Mouse (Mus musculus) heart, adult 8-10 months (tissue): ENCODE results near the gene Osbpl10. TPM values are rescaled to one million over a fixed set of nuclear protein-coding genes. Genes with fewer than 3 reads are reported as not detected.

ENCODE experiments used
- DNase-seq: peaks from one replicate; pipeline ENCODE4 v3.0.0; 2022; ENCODE audit warnings: low spot score
- total RNA-seq, 4 experiments: library from RNA; stranded (reverse); gene quantifications; 2 replicates each; pipeline ENCODE4 v1.2.4; 2022

Gene Osbpl10
- total RNA-seq, 4 experiments from 2014 or later = 2.5 to 4.9 (median 3.3) TPM

DNA sequence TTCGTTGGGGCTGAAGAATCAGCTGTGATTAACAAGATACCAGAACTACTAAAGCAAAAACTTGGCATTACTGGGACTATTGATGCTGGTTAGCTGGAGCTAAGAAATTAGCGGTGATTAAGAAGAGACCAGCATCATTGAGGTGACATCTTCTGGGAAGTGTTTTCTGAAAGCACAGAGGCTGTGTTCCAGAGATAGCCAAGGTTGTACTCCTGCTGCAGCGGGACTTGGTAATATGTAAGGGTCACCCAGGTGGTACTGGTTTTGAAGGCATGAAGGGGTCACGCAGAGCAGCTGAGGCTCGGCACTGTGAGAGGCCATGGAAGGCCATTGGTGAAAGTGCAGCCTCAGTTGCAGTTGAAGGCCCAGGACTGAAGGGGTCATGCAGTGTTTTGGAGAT is 294.1 kb downstream of the Osbpl10 start:
- peak; percentile 30 for DNase-seq

DNA sequence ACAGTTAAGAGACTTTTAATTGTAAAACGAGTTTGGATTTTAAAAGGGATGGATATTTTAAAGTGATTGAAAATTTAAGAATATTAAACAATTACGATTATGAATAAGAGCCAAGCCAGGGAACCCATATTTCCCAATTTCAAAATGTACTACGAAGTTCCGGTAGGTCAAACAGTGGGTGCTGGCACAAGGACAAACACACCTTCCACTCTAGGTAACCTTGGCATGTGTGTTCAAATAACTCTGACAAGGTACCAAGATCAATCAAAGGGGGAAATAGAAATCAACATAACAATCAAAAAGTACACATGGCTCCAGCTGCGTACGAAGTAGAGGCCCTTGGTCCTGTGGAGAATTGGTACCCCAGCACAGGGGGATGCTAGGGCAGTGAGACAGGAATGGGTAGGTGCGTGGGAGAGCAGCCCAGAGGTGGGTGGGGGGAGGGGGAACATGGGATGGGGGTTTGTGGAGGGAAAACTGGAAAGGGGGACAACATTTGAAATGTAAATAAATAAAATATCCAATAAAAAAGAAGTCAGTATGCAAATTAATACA is 294.8 kb downstream of the Osbpl10 start:
- no peak for DNase-seq

DNA sequence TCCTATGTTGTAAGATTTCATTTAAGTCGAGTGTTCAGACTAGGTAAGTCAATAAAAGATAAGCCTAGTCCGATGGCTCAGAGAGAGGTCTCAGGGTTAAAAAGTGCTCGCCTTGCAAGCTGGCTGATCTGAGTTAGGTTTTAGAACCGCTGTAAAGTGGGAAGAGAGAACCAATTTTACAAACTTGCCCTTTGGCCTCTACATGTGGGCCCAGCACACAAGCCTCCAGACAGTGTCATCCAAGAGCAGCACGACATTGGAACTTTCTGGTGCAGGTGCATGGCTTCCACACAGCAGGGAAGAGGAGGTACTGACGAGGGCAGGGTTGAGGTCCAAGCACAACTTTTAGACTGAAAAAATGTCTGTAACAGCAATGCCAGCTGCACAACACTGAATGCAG is 296.4 kb downstream of the Osbpl10 start:
- no peak for DNase-seq

DNA sequence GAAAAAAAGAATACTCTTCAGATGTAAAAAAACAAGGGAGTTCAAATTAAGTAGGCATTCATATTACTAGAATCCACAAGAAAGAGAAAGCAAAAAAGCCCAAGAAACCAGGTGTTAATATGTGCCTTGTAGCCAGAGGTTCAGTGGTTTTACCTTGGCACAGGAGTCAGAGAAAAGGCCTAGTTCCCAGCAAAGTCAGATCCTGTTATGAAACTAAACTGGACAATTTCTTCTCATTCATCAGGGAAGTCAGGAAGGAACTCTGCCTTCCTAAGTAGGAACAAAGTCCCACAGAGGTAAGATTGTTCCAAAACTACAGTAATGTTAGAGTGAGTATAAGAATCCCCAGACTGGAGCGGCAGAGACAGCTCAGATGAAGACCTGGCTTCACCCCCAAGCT is 300.3 kb downstream of the Osbpl10 start:
- no peak for DNase-seq

Other genes starting within 250 kb of the Osbpl10 start
- 10 to 100 TPM; 16.1 to 23.8 (median 19.3) TPM for gene Cmtm6, start 247.5 kb upstream of the Osbpl10 start, total RNA-seq
- 10 to 100 TPM; 10.5 to 16.6 (median 12.6) TPM for gene Cmtm7, start 196.7 kb upstream of the Osbpl10 start, total RNA-seq
- gene Cmtm8, start 134.4 kb upstream of the Osbpl10 start, total RNA-seq = 10 to 100 TPM; 11.5 to 12.5 (median 11.7) TPM
- 10 to 100 TPM; 39.7 to 41.2 (median 40.2) TPM for gene Gpd1l, start 44.6 kb upstream of the Osbpl10 start, total RNA-seq
- 10 to 100 TPM in 3 of 4 experiments, 1 to 10 TPM in 1; 9.8 to 31.3 (median 20.9) TPM for gene Rps27rt, start 4.2 kb downstream of the Osbpl10 start, total RNA-seq